Mouse (Mus musculus): Measurements from ENCODE around the gene Asb11.

Asb11 gene

DNA sequence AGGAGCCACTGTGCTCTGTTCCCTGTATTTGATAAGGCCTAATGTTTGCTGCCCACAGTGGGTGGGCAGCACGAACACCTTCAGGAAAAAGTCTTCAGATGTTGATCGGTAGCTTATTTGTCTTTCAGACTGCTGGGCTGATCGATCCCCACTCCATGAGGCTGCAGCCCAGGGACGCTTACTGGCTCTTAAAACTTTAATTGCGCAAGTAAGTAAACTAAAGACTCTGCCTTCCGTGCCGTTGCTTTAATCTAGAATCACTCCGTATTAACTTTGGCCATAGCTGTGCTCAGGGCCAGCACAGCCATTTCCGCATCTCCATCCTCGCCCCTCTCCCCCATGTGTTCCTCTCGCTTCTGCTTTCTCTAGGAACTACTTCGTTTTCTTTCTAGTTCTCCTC lies 8.8 kb downstream of the Asb11 start:
- DNase-seq (ENCODE audit: low read depth, low spot score), result no peak

DNA sequence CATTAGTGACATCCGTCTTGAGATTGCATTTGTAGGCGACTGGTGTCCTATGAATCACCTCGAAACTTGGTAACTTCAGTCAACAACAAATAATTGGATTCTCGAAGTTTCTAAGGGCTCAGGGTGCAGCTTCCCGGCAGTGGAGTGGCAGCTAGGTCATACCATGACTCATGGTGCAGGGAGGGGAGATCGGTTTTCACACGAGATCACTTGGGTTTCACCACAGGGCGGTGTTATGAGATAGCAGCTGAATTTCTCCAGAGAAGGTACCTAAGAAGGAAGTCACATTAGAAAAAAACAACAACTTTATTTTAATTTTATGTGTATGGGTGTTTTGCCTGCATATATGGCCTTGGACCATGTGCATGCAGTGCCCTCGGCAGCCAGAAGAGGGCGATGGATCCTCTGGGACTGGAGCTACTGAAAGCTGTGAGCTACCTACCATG lies 9.3 kb downstream of the Asb11 start:
- DNase-seq (ENCODE audit: low read depth, low spot score), result no peak

DNA sequence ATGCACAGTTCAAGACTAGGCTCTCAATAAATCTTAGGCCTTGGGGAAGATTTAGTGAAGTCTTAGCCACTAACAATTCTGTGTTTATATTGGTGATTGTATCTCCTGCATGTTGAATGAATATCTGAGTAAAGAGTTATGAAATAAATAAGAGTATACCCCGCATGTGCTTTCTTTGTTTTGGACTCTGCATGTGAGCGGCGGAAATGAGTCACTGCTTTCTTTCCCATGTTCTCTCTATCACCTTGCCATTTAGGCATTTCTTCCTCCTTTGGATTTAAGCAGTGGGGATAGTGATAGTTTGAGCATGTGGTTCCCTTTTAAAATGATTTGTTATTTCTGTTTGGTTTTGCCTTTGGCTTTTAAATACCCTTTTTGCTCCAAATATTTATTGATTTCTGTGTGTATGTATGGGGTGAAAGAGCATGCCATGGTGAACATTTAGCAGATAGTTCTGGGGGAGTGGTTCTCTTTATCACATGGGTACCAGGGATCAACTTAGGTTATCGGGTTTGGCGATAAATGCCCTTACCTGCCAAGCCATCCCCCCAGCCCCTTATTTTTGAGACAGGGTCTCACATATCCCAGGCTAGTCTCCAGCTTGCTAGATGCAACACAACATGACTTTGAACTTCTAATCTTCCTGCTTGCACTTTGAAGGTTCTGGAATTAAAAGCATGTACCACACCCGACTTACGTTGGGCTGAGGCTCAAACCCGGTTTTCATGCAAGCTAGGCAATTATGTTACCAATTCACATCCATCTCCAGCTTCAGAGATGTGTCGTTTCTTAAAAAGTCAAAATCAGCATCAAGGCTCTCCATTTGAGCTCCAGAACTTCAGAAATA lies 10.3 kb downstream of the Asb11 start:
- no peak for DNase-seq (ENCODE audit: low read depth, low spot score)

DNA sequence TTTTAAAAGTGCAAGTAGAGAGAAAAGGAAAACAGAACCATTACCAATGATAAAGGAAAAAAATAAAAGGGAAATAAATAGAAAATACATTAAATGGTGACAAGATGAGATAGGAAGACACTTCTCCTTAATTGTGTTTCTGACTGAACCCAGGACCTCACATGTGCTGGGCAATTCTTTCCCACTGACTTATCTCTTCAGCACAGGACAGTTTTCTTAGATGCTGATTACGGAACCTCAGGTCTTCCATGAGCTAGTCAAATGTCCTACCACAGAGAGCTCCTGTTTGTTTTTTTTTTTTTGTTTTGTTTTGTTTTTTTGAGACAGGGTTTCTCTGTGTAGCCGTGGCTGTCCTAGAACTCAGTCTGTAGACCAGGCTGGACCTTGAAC lies 10.9 kb downstream of the Asb11 start:
- DNase-seq (ENCODE audit: low read depth, low spot score), result no peak

DNA sequence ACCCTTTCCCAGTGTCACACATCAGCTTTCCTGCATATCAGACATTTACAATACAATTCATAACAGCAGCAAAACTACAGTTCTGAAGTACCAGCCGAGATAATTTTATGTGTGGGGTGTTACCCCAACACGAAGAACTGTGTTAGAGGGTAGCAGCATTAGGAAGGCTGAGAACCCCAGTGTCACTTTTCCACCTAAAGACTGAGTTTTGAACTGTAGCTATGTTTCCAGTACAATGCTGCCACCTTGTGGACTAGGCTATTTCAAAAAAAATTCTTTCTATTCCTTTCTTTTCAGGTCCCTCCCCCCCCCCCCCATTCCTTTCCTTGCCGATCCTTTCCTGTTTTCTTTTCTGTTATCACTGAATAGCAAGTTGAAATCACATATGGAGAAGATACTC lies 12.4 kb downstream of the Asb11 start:
- peak; percentile 47 for DNase-seq (ENCODE audit: low read depth, low spot score)

DNA sequence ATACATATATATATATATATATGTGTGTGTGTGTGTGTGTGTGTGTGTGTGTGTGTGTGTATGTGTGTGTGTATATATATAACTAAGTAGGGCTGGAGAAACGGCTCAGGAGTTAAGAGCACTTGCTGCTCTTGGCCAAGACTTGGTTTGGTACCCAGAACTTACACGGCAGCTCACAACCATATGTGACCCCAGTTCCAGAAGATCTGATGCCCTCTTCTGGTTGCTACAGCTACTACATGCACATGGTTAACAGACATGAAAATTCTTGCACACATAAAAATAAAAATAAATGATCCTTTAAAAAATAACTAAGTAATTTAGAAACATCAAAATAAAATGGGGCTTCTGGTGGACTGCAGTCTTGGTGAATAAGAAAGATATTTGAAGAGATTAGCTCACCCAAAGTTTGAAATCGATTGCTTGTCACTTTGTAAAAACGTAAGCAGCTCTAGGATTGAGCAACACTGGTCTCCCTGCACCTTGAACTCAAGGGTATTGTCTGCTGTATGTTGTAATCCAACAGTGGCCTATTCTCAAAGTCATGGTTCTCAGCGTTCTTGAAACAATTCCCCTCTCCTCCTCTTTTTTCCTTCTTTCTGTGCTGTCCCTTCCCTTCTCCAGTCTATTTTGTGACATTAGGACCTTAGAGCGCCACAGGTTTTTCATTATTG lies 22.5 kb downstream of the Asb11 start:
- DNase-seq (ENCODE audit: low read depth, low spot score), result no peak

DNA sequence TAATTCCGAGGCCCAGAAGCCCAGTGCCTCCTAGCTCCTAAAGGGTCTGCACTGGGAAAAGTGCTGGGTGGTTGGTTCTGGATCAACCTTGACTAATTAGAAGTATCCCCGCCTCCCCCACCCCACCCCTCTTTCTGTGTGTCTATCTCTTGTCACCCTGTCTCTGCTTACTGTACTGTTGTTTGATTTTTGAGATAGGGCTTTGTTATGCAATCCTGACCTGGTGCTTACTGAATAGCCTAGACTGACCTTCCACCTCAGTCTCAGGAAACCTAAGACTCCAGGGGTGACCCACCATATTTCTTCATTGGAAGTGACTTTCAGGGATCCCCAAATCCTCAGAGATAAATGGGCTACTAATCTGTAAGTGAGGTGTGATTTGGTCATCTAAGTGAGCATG lies 65.5 kb downstream of the Asb11 start:
- no peak for DNase-seq (ENCODE audit: low read depth, low spot score)

DNA sequence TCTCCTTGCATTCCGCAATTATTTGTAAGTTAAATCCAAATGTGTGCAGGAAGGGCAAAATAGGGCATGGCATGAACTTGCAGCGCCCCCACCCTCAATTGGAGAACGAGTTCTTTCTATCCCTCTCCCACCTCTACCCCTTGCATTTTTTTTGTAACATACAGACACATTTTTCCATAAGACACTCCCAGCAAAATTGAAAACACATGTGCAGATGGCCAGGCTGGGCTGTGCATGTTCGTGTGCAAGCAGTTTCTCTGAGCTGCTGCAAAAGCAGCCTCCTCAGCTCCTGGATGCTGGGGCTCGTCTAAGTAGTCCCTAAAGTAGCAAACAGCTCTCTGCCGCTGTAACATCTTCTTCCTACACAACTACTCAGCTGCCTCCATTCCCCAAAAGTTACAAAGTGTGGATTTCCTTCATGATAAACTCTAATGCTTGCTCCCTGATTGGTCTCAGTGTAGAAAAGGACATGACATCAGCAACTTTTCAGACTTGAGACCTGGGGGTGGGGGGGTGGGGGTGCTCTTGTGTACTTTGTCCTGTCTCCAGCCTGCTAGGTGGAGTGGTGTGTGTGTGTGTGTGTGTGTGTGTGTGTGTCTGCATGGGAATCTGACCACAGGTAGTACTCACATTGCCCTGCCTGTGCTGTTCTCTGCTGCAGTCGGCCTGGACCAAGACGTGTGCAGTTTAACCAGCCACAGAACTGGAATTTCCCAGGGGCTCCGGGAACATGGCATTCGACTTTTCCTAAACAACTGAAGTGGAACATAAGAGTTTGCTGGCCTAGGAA lies 69.1 kb downstream of the Asb11 start, which contains the start of gene Asb9:
Gene Asb9, plus strand, starts transcription at position 619 of the 790 bp plus-strand sequence.
- no peak for DNase-seq (ENCODE audit: low read depth, low spot score)

DNA sequence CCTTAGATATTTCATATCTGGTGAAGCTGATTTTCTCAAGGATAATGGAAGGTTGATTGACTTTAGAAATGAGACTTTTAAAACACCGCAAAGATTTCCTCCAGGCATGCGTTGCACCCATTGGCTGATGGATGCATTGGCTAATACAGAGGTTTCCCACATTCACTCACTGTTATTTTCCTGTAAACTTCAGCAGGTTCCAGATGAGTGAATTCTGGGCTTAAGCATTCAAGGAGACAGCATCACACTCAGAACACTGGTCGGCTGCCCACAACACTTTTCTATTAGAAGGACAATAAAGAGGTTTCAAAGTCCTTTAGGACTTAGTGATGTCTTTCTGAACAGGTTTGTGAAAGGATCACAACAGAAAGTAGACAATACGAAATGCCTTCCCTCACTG lies 70.3 kb downstream of the Asb11 start:
- no peak for DNase-seq (ENCODE audit: low read depth, low spot score)

DNA sequence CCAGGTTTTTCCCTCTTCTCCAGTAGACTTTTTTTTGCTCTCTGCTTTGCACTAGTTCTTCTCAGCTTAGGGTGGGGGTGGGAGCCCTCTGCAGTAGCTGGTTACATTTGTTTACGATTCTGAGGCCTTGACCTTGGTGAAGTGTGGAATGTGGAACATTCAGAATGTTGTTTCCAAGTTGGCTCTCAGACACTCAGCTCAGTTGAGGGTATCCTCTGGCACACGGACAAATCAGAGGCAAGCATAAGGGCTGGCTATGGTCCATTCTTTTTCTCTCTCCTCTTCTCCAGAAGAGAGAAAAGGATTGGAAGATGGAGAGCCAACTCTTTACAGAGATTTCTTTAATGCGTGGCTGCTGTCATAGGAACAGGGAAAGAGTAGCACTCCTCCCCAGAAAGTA lies 71.9 kb downstream of the Asb11 start:
- DNase-seq (ENCODE audit: low read depth, low spot score), result no peak

Measured in c-Kit-negative CD71-positive TER-119-positive erythroid progenitor cells, embryonic 14.5 days (primary cell).